Mouse (Mus musculus): ENCODE measurements around the gene Zfp444. TPM values are rescaled to one million over a fixed set of nuclear protein-coding genes. Genes with fewer than 3 reads are reported as not detected.
"Not testable (repeated sequence)": the region's sequence is repeated elsewhere in the genome, so short reads cannot be mapped to it uniquely, and the experiment has no call there.

Zfp444 gene
- polyA plus RNA-seq, 1 experiment from 2014 or later, result 30.6 TPM

DNA sequence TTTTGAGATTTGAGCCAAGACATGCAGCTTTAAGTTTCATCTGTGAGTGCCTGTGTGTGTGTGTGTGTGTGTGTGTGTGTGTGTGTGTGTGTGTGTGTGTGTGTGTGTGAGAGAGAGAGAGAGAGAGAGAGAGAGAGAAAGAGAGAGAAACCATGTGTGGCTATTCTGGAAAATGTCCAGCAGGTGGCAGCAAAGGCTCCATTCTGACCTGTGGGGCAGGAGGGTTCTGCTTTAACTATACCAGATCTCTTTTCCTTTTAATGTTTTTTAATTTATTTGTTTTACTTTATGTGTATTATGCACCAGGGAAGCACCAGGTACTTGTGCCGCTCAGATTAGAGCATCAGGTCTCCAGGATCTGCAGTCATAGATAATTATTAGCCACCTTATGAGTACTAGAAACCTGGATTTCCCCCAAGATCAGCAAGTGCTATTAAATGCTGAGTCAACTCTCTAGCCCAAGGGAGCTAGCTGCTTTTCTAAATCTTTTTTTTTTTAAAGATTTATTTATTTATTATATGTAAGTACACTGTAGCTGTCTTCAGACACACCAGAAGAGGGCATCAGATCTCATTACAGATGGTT is 68.9 kb downstream of the Zfp444 start:
- DNase-seq (ENCODE audit: low read depth, low spot score), result peak; percentile 19
- CTCF ChIA-PET, result interaction anchor here (0.7 to 1.7 kb wide), 11 partner anchors 10 to 62 kb away, joined by 3 to 14 read pairs (median 3); no protein-coding TSS in a partner anchor
- peak; percentile 67 for ATAC-seq
- POLR2A ChIA-PET; in situ Hi-C loops (cut with MboI; ENCODE audit: low pct_unique_long_range_greater_than_20kb): not testable (repeated sequence)
- H3K27me3 ChIP-seq, result peaks cover 23% of the 10 kb centered on the region
- peak; percentile 57 for TF ChIP-seq CTCF (IDR thresholded peaks at IDR 0.05)

Other genes with a start within 250 kb of the Zfp444 start
- not detected for gene Vmn1r65, start 161.2 kb upstream of the Zfp444 start, polyA plus RNA-seq (2021)
- gene Nlrp4c, start 127.1 kb upstream of the Zfp444 start, polyA plus RNA-seq (2021), result not detected
- 31.1 TPM for gene Zfp787, start 16.2 kb upstream of the Zfp444 start, polyA plus RNA-seq (2021)
- gene Galp, start 24.9 kb downstream of the Zfp444 start, polyA plus RNA-seq (2021), result not detected
- not detected for gene Zscan5b, start 50.1 kb downstream of the Zfp444 start, polyA plus RNA-seq (2021)
- not detected for gene Epp13, start 80.5 kb downstream of the Zfp444 start, polyA plus RNA-seq (2021)
- 3.6 TPM for gene Zfp667, start 114.4 kb downstream of the Zfp444 start, polyA plus RNA-seq (2021)
- gene Zfp583, start 159.1 kb downstream of the Zfp444 start, polyA plus RNA-seq (2021), result not detected
- 0.99 TPM for gene Gm3854, start 171.5 kb downstream of the Zfp444 start, polyA plus RNA-seq (2021)
- gene Zfp78, start 191.1 kb downstream of the Zfp444 start, polyA plus RNA-seq (2021), result 3.4 TPM
- 7.6 TPM for gene Zfp28, start 211.1 kb downstream of the Zfp444 start, polyA plus RNA-seq (2021)
- gene Smim17, start 226.5 kb downstream of the Zfp444 start, polyA plus RNA-seq (2021), result 0.36 TPM
- not detected for gene Gm20715, start 238.1 kb downstream of the Zfp444 start, polyA plus RNA-seq (2021)

Measured in Patski (cell line).